ENCODE assay signal across 1 mouse cellular context in the genomic region with DNA sequence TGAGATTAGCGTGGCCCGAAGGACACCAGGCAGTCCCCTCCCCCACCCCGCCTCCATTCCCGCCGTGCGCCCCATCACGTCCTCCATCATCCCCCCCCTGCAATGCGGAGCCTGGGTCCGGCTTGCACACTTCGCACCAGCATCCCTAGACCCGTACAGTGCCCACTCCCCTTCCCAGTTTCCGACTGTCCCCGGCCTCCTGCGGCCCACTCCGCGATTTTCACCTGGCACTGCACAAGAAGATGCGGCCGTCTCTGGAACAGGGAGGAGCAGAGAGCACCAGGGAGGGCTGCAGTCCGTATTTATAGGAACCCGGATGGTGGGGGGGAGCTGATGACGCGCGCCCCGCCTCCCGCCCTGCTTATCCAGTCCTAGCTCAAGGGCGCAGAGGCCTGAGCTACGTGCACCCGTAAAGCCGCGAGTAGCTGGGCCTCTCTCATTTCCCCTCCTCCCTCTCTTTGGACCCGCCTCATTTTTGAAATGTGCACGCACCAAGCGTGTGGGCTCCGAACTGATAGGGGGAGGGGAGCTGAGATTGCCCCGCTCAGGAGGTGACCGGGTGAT.
TF ChIP-seq lines count a peak whose summit lies in the region.

No protein-coding gene starts in this region.

TF ChIP-seq in CH12.LX, 34 proteins besides CTCF, POLR2A, EP300 and RAD21:
- TF ChIP-seq SMC3 (IDR thresholded peaks at IDR 0.05; ENCODE audit: low read depth, low read length) (no peak), ZC3H11A (IDR thresholded peaks at IDR 0.05; ENCODE audit: low read depth, low read length) (no peak), ZKSCAN1 (IDR thresholded peaks at IDR 0.05; ENCODE audit: borderline replicate concordance, low read depth, low read length) (no peak), ELF1 (IDR thresholded peaks at IDR 0.05; ENCODE audit: low read depth, low read length) (peak; percentile 69), MAZ (IDR thresholded peaks at IDR 0.05; ENCODE audit: low read depth, low read length) (peak; percentile 93), PAX5 (IDR thresholded peaks at IDR 0.05; ENCODE audit: low read length) (no peak), NELFE (IDR thresholded peaks at IDR 0.05; ENCODE audit: low read depth, low read length) (peak; percentile 100), ZNF384 (IDR thresholded peaks at IDR 0.05; ENCODE audit: low read depth, low read length) (no peak), MAFK (IDR thresholded peaks at IDR 0.05; ENCODE audit: insufficient replicate concordance, low read length) (no peak), UBTF (IDR thresholded peaks at IDR 0.05; ENCODE audit: low read depth, low read length) (peak; percentile 69; the same call in 1 of the 2 replicates), ETS1 (conservative IDR thresholded peaks at IDR 0.05; ENCODE audit: low read depth, low read length) (peak; percentile 43; the same call in 1 of the 2 replicates), TCF12 (IDR thresholded peaks at IDR 0.05; ENCODE audit: low read depth, low read length) (peak; percentile 97), POLR2AphosphoS2 (IDR thresholded peaks at IDR 0.05; ENCODE audit: low read depth, low read length) (peak; percentile 99), IRF4 (IDR thresholded peaks at IDR 0.05; ENCODE audit: low read depth, low read length) (peak; percentile 69), GABPA (IDR thresholded peaks at IDR 0.05; ENCODE audit: insufficient replicate concordance, low read depth, low read length) (no peak), BHLHE40 (IDR thresholded peaks at IDR 0.05; ENCODE audit: low read depth, low read length) (peak; percentile 87), SIN3A (IDR thresholded peaks at IDR 0.05; ENCODE audit: low read length) (peak; percentile 92), E2F4 (IDR thresholded peaks at IDR 0.05; ENCODE audit: insufficient replicate concordance, low read depth, low read length) (peak; percentile 22; the same call in 1 of the 2 replicates), CHD2 (IDR thresholded peaks at IDR 0.05; ENCODE audit: low read length) (peak; percentile 91), MAX (IDR thresholded peaks at IDR 0.05; ENCODE audit: low read length) (peak; percentile 85), HCFC1 (IDR thresholded peaks at IDR 0.05; ENCODE audit: low read depth, low read length) (peak; percentile 51; the same call in 1 of the 2 replicates), CHD1 (IDR thresholded peaks at IDR 0.05; ENCODE audit: low read depth, low read length) (no peak; the same call in 1 of the 2 replicates), NRF1 (IDR thresholded peaks at IDR 0.05; ENCODE audit: low read depth, low read length) (peak; percentile 31; the same call in 1 of the 2 replicates), MXI1 (IDR thresholded peaks at IDR 0.05; ENCODE audit: low read depth, low read length) (peak; percentile 99), JUND (conservative IDR thresholded peaks at IDR 0.05; ENCODE audit: low read depth, low read length) (no peak), KAT2A (IDR thresholded peaks at IDR 0.05; ENCODE audit: insufficient replicate concordance, low read length) (0 out of 2 replicates have a peak, but pooled peaks have one; percentile 17), JUN (IDR thresholded peaks at IDR 0.05; ENCODE audit: insufficient read depth, low read depth, low read length) (no peak), MEF2A (IDR thresholded peaks at IDR 0.05; ENCODE audit: borderline replicate concordance, low read depth, low read length) (peak; percentile 76), TBP (conservative IDR thresholded peaks at IDR 0.05; ENCODE audit: low read depth, low read length) (peak; percentile 97), MYC (IDR thresholded peaks at IDR 0.05; ENCODE audit: low read depth, low read length) (peak; percentile 90), ZMIZ1 (IDR thresholded peaks at IDR 0.05; ENCODE audit: low read depth, low read length) (peak; percentile 100), RCOR1 (conservative IDR thresholded peaks at IDR 0.05; ENCODE audit: low read depth, low read length) (no peak), USF2 (conservative IDR thresholded peaks at IDR 0.05; ENCODE audit: low read depth, low read length) (no peak), USF1 (IDR thresholded peaks at IDR 0.05; ENCODE audit: low read depth, low read length) (no peak)
